Mouse (Mus musculus) lung, adult 2 months (tissue): ENCODE data around the gene Tatdn2.

Source experiments
- CTCF ChIP-seq: fragments of 200-500 bp; IDR thresholded peaks from 2 replicates; pipeline ENCODE4 v1.5.1; 2011; ENCODE audit warnings: mild to moderate bottlenecking, low read length, control low read depth; ENCODE audit not compliant: insufficient read depth
- POLR2A ChIP-seq: fragments of 200-500 bp; IDR thresholded peaks from 2 replicates; pipeline ENCODE4 v1.6.1; 2011; ENCODE audit warnings: low read depth, mild to moderate bottlenecking, control low read depth, low read length, borderline replicate concordance; ENCODE audit errors: extremely low read depth

DNA sequence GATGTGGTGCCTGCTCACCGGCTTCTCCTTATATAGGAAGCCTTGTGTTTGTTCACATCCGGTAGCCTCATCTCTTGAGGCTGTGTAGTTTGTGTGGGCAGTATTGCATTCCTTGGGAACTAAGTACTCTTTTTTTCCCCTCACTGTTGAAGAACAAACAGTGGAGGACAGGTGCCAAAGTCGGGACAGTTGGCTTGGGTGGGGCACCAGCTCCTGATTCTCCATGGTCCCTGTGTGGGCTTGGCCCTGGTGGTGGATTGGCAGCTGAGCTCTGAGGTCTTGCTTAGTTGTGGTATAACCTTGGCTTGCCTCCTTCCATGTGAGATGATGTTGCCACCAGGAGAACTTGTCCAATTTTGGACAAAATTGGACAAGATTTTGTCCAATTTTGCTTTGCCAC, 23.0 kb downstream of the Tatdn2 start, which contains the start of gene Ghrl:
- TF ChIP-seq POLR2A = no peak
- no peak for TF ChIP-seq CTCF
